Mouse (Mus musculus): ENCODE measurements around the gene Cyp21a1. TPM values are rescaled to one million over a fixed set of nuclear protein-coding genes. Genes with fewer than 3 reads are reported as not detected.
"Not testable (repeated sequence)": the region's sequence is repeated elsewhere in the genome, so short reads cannot be mapped to it uniquely, and the experiment has no call there.

The Cyp21a1 gene
- 1 to 10 TPM in 1 of 4 experiments, under 1 TPM in 1, not detected in 2; 0.34 to 3.1 TPM for total RNA-seq (2022)

GRCm38 (mm10) chr17:34804301-34804700 is at the start of gene Cyp21a1:
TSS of gene Cyp21a1 (minus strand) at chr17:34804561.
- not testable (repeated sequence) for DNase-seq (ENCODE audit: low spot score in 2 of 2)

GRCm38 (mm10) chr17:34853511-34853910 is 49.1 kb upstream of the Cyp21a1 start:
- no peak for DNase-seq (ENCODE audit: low spot score in 2 of 2)

GRCm38 (mm10) chr17:34850517-34851125 is 46.3 kb upstream of the Cyp21a1 start:
- no peak for DNase-seq (ENCODE audit: low spot score in 2 of 2)

- peak; percentile 95 to 96 for DNase-seq (ENCODE audit: low spot score in 2 of 2)
Measured at GRCm38 (mm10) chr17:34849722-34850516, 45.6 kb upstream of the Cyp21a1 start, which contains the start of the genes Skiv2l and Nelfe. TSS of gene Skiv2l (minus strand) at chr17:34850210. TSS of gene Nelfe (plus strand) at chr17:34850391.

GRCm38 (mm10) chr17:34847615-34848014 is 43.3 kb upstream of the Cyp21a1 start:
- DNase-seq (ENCODE audit: low spot score in 2 of 2) = no peak

- no peak for DNase-seq (ENCODE audit: low spot score in 2 of 2)
Measured at GRCm38 (mm10) chr17:34847192-34847591, 42.8 kb upstream of the Cyp21a1 start.

- DNase-seq (ENCODE audit: low spot score in 2 of 2) = no peak
Measured at GRCm38 (mm10) chr17:34844884-34845283, 40.5 kb upstream of the Cyp21a1 start.

GRCm38 (mm10) chr17:34840736-34841307 is 36.5 kb upstream of the Cyp21a1 start:
- no peak for DNase-seq (ENCODE audit: low spot score in 2 of 2)

GRCm38 (mm10) chr17:34838785-34839184 is 34.4 kb upstream of the Cyp21a1 start:
- no peak for DNase-seq (ENCODE audit: low spot score in 2 of 2)

- DNase-seq (ENCODE audit: low spot score in 2 of 2) = no peak
Measured at GRCm38 (mm10) chr17:34837464-34838324, 33.3 kb upstream of the Cyp21a1 start.

- peak; percentile 82 to 88 for DNase-seq (ENCODE audit: low spot score in 2 of 2)
Measured at GRCm38 (mm10) chr17:34836856-34837221, 32.5 kb upstream of the Cyp21a1 start, which contains the start of the genes Stk19 and Dxo. TSS of gene Stk19 (minus strand) at chr17:34836945. TSS of gene Dxo (plus strand) at chr17:34837019.

- DNase-seq (ENCODE audit: low spot score in 2 of 2) = no peak
Measured at GRCm38 (mm10) chr17:34836155-34836855, 31.9 kb upstream of the Cyp21a1 start.

GRCm38 (mm10) chr17:34830776-34831175 is 26.4 kb upstream of the Cyp21a1 start:
- not testable (repeated sequence) for DNase-seq (ENCODE audit: low spot score in 2 of 2)

- no peak for DNase-seq (ENCODE audit: low spot score in 2 of 2)
Measured at GRCm38 (mm10) chr17:34814818-34815370, 10.5 kb upstream of the Cyp21a1 start.

GRCm38 (mm10) chr17:34813747-34814146 is 9.4 kb upstream of the Cyp21a1 start:
- not testable (repeated sequence) for DNase-seq (ENCODE audit: low spot score in 2 of 2)

- no peak for DNase-seq (ENCODE audit: low spot score in 2 of 2)
Measured at GRCm38 (mm10) chr17:34811275-34811674, 6.9 kb upstream of the Cyp21a1 start.

GRCm38 (mm10) chr17:34810811-34811210 is 6.5 kb upstream of the Cyp21a1 start:
- DNase-seq (ENCODE audit: low spot score in 2 of 2) = not testable (repeated sequence)

- not testable (repeated sequence) for DNase-seq (ENCODE audit: low spot score in 2 of 2)
Measured at GRCm38 (mm10) chr17:34810411-34810810, 6.0 kb upstream of the Cyp21a1 start.

GRCm38 (mm10) chr17:34808599-34809205 is 4.3 kb upstream of the Cyp21a1 start:
- DNase-seq (ENCODE audit: low spot score in 2 of 2) = no peak

GRCm38 (mm10) chr17:34807176-34807575 is 2.8 kb upstream of the Cyp21a1 start:
- DNase-seq (ENCODE audit: low spot score in 2 of 2) = no peak

Measured in gastrocnemius, adult 8-10 months (tissue).